Mouse (Mus musculus) lung, embryonic 15.5 days (tissue): ENCODE data around the gene Bicc1. TPM values are rescaled to one million over a fixed set of nuclear protein-coding genes. Genes with fewer than 3 reads are reported as not detected.

Source experiments
- ATAC-seq: fragments of 200-750 bp; cut with Nextera tagmentation; 2 replicates; pipeline ENCODE4 v1.8.0; 2017; ENCODE audit warnings: moderate number of reproducible peaks, borderline replicate concordance; ENCODE audit not compliant: low FRiP score, low TSS enrichment; ENCODE audit errors: extremely low read depth
- H3K27ac ChIP-seq: fragments of 300-500 bp; sonication (generic); 2 replicates; pipeline ENCODE4 v1.5.1; 2015; ENCODE audit warnings: moderate library complexity, mild to moderate bottlenecking, inconsistent platforms
- H3K27me3 ChIP-seq: fragments of 300-500 bp; sonication (generic); 2 replicates; pipeline ENCODE4 v1.6.1; 2015; ENCODE audit warnings: inconsistent platforms
- H3K36me3 ChIP-seq: fragments of 300-500 bp; sonication (generic); 2 replicates; pipeline ENCODE4 v1.6.1; 2015; ENCODE audit warnings: inconsistent platforms
- H3K4me1 ChIP-seq: fragments of 300-500 bp; sonication (generic); 2 replicates; pipeline ENCODE4 v1.6.1; 2015; ENCODE audit warnings: inconsistent platforms
- H3K4me2 ChIP-seq: fragments of 300-500 bp; sonication (generic); 2 replicates; pipeline ENCODE4 v1.6.1; 2015; ENCODE audit warnings: inconsistent platforms, mild to moderate bottlenecking, moderate library complexity
- H3K4me3 ChIP-seq: fragments of 300-500 bp; sonication (generic); 2 replicates; pipeline ENCODE4 v1.5.1; 2015; ENCODE audit warnings: mild to moderate bottlenecking, inconsistent platforms
- H3K9ac ChIP-seq: fragments of 300-500 bp; sonication (generic); 2 replicates; pipeline ENCODE4 v1.6.1; 2015; ENCODE audit warnings: inconsistent platforms
- H3K9me3 ChIP-seq: fragments of 300-500 bp; sonication (generic); 2 replicates; pipeline ENCODE4 v1.6.1; 2016; ENCODE audit warnings: inconsistent platforms
- WGBS: fragments of 180-500 bp; shearing (Covaris S2); methylation state at CpG from one replicate; pipeline ENCODE4 v1.1.7; 2015; 5-methylcytosine and 5-hydroxymethylcytosine counted together
- polyA plus RNA-seq: library from polyadenylated mRNA; unstranded; fragments of >200 nt; fragmentation: Nextera tagmentation; extraction: Ambion mirVana; gene quantifications from 2 replicates; pipeline ENCODE4 v1.2.1, GENCODE M21; 2015

Gene Bicc1
- polyA plus RNA-seq, 1 experiment from 2014 or later: 20.7 TPM

DNA sequence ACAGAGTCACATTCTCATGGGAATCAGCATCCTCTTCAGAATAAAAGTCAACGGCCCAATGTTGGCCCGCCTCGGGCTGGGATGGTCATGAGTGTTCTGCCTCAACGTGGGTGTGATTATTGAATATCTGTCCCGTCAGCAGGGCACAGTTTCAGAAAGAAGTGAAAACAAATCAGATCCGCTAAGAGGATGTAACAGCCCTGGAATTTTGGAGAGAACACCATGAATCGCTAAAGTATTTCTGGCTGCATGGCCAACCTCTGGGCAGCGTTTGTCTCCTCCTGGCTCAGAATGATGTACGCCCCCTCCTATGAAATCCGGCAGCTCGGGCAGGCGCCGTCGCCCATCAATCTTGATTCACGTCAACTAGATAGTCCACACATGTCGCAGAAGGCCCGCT is 110.2 kb downstream of the Bicc1 start:
- no peak overlapping the region for H3K4me3 ChIP-seq
- WGBS: 45% methylated on average over 17 of the region's 17 CpGs
- no peaks in the 10 kb centered on the region for H3K27me3 ChIP-seq
- H3K27ac ChIP-seq: no peak overlapping the region
- 0 out of 2 replicates have a peak overlapping the region, but pooled peaks have one; percentile 22 for H3K4me2 ChIP-seq
- ATAC-seq: 0 out of 2 replicates have a peak, but pooled peaks have one; percentile 27
- no peaks in the 10 kb centered on the region for H3K9me3 ChIP-seq
- H3K4me1 ChIP-seq: peaks cover 10% of the 10 kb centered on the region
- no peaks in the 10 kb centered on the region for H3K36me3 ChIP-seq
- H3K9ac ChIP-seq: no peak overlapping the region

- no peak overlapping the region for H3K4me2 ChIP-seq
- WGBS: 91% methylated on average over 1 of the region's 1 CpGs
- no peaks in the 10 kb centered on the region for H3K9me3 ChIP-seq
- no peaks in the 10 kb centered on the region for H3K27me3 ChIP-seq
- H3K27ac ChIP-seq: no peak overlapping the region
- no peak overlapping the region for H3K4me3 ChIP-seq
- ATAC-seq: no peak
- no peak overlapping the region for H3K9ac ChIP-seq
- H3K4me1 ChIP-seq: no peaks in the 10 kb centered on the region
- H3K36me3 ChIP-seq: no peaks in the 10 kb centered on the region
These were observed 115.1 kb downstream of the Bicc1 start for GRCm38 (mm10) chr10:71044410-71044809.

DNA sequence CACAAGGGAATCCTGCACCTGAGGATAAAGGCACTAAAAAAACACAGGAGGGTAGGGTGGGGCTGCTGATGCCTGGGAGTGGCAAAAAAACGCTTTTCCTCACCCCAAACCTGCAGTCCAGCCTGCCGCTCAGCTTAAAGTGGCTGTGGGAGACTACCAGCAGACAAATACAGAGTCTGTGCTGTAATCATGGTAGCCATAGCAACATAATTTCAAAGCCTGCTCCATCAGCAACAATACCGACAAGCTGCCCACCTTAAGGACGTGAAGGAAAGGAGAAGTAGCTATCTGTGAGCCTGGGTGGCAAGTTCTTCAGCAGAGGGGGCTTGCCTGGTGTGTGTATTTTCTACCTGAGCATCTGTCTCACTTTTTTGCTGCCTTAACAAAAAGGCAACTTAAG is 117.6 kb downstream of the Bicc1 start:
- Histone ChIP-seq H3K4me2 (no peak overlapping the region), H3K27ac (no peak overlapping the region), H3K9ac (no peak overlapping the region), H3K4me1 (no peaks in the 10 kb centered on the region), H3K4me3 (no peak overlapping the region), H3K27me3 (no peaks in the 10 kb centered on the region), H3K36me3 (no peaks in the 10 kb centered on the region), H3K9me3 (no peaks in the 10 kb centered on the region)
- no peak for ATAC-seq
- WGBS: 49% methylated on average over 4 of the region's 4 CpGs

DNA sequence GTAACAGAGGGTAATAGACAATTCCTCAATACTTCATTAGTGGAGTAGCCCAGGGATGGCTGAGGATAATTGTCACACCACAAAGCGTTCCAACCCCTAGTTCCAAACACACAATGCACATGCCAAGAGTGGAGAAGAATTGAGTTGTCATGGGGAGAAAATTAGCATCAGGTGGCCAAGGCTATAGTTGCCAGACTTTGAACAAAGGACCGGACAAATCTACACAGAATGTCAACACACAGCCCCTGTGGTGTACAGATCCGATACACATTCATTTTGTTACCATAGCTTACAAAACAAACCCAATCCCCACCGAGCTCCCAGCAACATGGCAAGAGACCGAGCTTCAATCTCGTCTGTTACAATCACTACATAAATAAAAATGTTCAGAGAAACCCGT is 123.0 kb downstream of the Bicc1 start:
- 73% methylated on average over 7 of the region's 7 CpGs for WGBS
- Histone ChIP-seq H3K9ac (no peak overlapping the region), H3K4me1 (no peaks in the 10 kb centered on the region), H3K27ac (no peak overlapping the region), H3K36me3 (no peaks in the 10 kb centered on the region), H3K9me3 (no peaks in the 10 kb centered on the region), H3K27me3 (no peaks in the 10 kb centered on the region), H3K4me2 (no peak overlapping the region), H3K4me3 (no peak overlapping the region)
- ATAC-seq: no peak

DNA sequence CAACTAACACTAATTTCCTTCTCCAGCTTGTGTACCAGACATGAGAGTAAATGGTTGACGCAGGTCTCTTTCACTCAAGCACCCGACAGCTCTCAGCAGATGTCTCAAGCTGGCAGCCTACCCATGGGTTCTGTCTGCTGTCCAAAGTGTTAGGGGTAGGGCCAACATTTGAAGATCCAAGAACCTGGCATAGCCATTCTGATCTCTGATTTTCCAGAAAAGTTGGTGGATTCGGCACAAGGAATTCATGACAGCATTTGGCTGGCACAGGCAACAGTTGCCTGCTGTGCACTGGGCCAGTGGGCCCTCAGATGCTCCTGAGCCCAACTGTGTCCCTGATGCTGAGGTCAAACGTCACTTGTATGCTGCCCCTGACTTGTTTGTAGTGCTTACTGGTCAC is 130.5 kb downstream of the Bicc1 start:
- Histone ChIP-seq H3K36me3 (no peaks in the 10 kb centered on the region), H3K27me3 (no peaks in the 10 kb centered on the region), H3K27ac (peak overlapping the region; percentile 60), H3K9me3 (no peaks in the 10 kb centered on the region), H3K4me2 (no peak overlapping the region; the same call in 1 of the 2 replicates), H3K4me3 (no peak overlapping the region), H3K4me1 (peaks cover 35% of the 10 kb centered on the region), H3K9ac (no peak overlapping the region)
- no peak for ATAC-seq
- WGBS: 56% methylated on average over 4 of the region's 4 CpGs

GRCm38 (mm10) chr10:71028066-71028844 is 131.2 kb downstream of the Bicc1 start:
- no peak for ATAC-seq
- Histone ChIP-seq H3K36me3 (no peaks in the 10 kb centered on the region), H3K9me3 (no peaks in the 10 kb centered on the region), H3K27me3 (no peaks in the 10 kb centered on the region), H3K4me2 (peak overlapping the region; percentile 33), H3K4me3 (no peak overlapping the region), H3K4me1 (peaks cover 42% of the 10 kb centered on the region), H3K27ac (peak overlapping the region; percentile 60), H3K9ac (no peak overlapping the region)
- 33% methylated on average over 14 of the region's 14 CpGs for WGBS

- Histone ChIP-seq H3K27me3 (no peaks in the 10 kb centered on the region), H3K4me1 (peaks cover 42% of the 10 kb centered on the region), H3K36me3 (no peaks in the 10 kb centered on the region), H3K9me3 (no peaks in the 10 kb centered on the region), H3K27ac (peak overlapping the region; percentile 65), H3K4me2 (peak overlapping the region; percentile 38), H3K4me3 (no peak overlapping the region), H3K9ac (no peak overlapping the region)
- 27% methylated on average over 18 of the region's 18 CpGs for WGBS
- ATAC-seq: peak; percentile 42; the same call in 1 of the 2 replicates
These were observed 134.2 kb downstream of the Bicc1 start for GRCm38 (mm10) chr10:71025131-71025894.

DNA sequence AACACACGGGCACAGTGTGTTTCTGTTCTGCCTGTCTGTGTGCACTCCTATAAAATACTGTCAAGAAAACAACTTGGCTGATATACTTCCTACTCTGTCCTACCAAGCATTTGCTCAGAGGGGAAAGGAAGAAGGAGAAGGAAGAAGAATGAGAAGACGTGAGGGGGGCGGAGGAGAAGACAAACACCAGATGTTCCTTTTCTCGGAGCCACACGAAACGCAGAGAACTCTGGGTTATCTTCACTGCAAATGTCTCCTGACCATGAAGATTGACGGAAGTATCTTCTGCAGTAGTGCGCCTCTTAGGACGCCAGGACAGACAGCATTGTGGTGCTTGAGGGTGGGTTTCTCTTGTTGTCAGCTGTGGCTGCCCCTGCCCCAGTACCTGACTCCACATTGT is 134.8 kb downstream of the Bicc1 start:
- Histone ChIP-seq H3K27me3 (no peaks in the 10 kb centered on the region), H3K4me3 (no peak overlapping the region), H3K4me1 (peaks cover 42% of the 10 kb centered on the region), H3K9ac (no peak overlapping the region), H3K4me2 (peak overlapping the region; percentile 38), H3K9me3 (no peaks in the 10 kb centered on the region), H3K27ac (peak overlapping the region; percentile 65), H3K36me3 (no peaks in the 10 kb centered on the region)
- whole genome bisulfite sequencing: 24% methylated on average over 9 of the region's 9 CpGs
- peak; percentile 29; the same call in 1 of the 2 replicates for ATAC-seq

DNA sequence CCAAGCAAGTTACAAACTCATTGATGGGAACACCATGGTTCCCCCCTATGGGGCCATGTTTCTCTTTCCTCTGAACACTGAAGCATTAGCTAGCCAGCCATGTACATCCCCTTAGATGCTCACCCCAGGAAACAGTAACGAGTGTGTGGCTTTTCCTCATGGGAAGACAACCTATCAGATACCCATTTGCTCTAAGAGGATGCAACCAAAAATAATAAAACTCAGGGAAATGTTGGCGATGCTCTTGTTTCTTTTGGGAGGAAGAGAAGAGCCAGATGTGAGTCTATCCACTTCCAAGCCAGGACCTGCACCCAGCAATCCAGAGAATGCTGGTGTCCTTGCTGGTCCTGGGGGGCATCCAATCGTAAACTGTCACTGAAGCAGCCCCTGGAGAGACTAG is 136.0 kb downstream of the Bicc1 start:
- Histone ChIP-seq H3K27me3 (no peaks in the 10 kb centered on the region), H3K9ac (no peak overlapping the region), H3K36me3 (no peaks in the 10 kb centered on the region), H3K4me3 (no peak overlapping the region), H3K4me2 (no peak overlapping the region), H3K4me1 (peaks cover 33% of the 10 kb centered on the region), H3K27ac (no peak overlapping the region), H3K9me3 (no peaks in the 10 kb centered on the region)
- no peak for ATAC-seq
- 49% methylated on average over 3 of the region's 3 CpGs for WGBS

GRCm38 (mm10) chr10:71020459-71020858 is 139.0 kb downstream of the Bicc1 start:
- Histone ChIP-seq H3K27ac (no peak overlapping the region), H3K9ac (no peak overlapping the region), H3K4me3 (no peak overlapping the region), H3K36me3 (no peaks in the 10 kb centered on the region), H3K4me2 (no peak overlapping the region), H3K4me1 (peaks cover 20% of the 10 kb centered on the region), H3K27me3 (no peaks in the 10 kb centered on the region), H3K9me3 (no peaks in the 10 kb centered on the region)
- ATAC-seq: no peak
- WGBS: 75% methylated on average over 5 of the region's 5 CpGs

DNA sequence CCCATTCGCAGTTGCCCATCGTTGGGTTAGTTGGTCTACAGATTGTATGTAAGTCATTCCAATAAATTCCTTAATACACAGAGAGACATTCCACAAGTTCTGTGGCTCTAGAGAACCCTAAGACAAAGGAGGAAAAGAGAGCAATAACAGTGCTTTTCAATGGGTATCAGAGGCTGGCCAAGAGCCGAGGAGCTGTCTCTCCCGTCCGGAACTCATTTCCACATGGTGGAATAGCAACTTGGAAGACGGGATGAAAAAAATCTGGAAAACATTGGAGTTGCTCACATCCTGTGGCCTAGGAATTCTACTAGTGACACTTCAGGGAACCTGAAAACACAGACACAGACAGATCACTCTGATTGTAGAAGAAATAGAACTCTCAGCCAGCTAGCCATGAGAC is 139.7 kb downstream of the Bicc1 start:
- Histone ChIP-seq H3K4me3 (no peak overlapping the region), H3K27ac (no peak overlapping the region), H3K4me1 (peaks cover 14% of the 10 kb centered on the region), H3K36me3 (no peaks in the 10 kb centered on the region), H3K9ac (no peak overlapping the region), H3K27me3 (no peaks in the 10 kb centered on the region), H3K9me3 (no peaks in the 10 kb centered on the region), H3K4me2 (no peak overlapping the region)
- WGBS: 91% methylated on average over 6 of the region's 6 CpGs
- no peak for ATAC-seq
